Mouse (Mus musculus) G1E (cell line): ENCODE measurements at regions not wholly inside any gene's neighbourhood (a gene's known extent, or its start where the extent isn't known, plus 50 kb on each side); places are given as distances from the start of the nearest gene placed in this dataset.

Experiments
- CTCF ChIP-seq: IDR thresholded peaks from 2 replicates; pipeline ENCODE4 v1.5.1; 2012; ENCODE audit warnings: low read depth, low read length, inconsistent platforms, mixed read lengths
- GATA1 ChIP-seq: IDR thresholded peaks from 2 replicates; pipeline ENCODE4 v1.6.1; 2012; ENCODE audit warnings: borderline replicate concordance, low read length, inconsistent platforms, mixed read lengths
- GATA2 ChIP-seq: IDR thresholded peaks from 2 replicates; pipeline ENCODE4 v1.6.1; 2012; ENCODE audit warnings: low read depth, low read length, inconsistent platforms, borderline replicate concordance

DNA sequence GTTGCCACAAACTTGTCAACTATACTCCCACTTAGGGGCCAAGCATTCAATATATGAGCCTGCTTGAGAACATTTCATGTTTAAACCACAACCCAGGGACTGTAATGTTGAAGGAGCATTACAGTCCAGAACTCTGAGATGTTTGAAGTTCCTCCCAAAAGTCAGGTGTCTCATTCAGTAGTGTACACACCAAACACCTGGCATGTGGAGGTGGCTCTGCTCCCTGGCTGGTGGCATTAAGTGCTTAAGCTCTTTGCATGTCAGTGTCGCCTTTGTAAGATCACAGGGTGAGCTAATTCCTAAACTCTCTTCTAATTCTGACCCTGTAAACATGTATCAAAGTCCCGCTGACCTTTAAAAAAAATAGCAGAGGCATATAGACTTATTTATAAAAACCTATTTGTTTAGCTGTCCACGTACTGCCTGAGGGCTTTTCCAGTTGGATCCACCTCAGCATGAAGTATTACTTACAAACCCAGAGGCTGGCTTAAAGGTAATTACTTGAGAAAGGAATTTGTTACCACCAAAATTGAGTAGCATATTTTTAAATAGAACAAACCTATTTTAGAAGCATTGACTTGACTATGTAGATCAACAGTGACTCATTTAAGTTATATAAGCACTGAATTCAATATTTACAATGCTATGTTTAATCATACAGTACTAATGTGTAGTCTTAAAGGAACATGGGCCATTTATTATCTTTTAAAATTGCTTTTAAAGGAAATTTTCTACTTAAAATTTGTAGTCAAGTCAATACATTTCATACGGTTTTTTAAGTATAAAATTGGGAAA, 276.3 kb upstream of the Fermt1 start:
- TF ChIP-seq CTCF (no peak), GATA1 (no peak), GATA2 (no peak)
